Mouse (Mus musculus) ES-CJ7 (cell line): Measurements from ENCODE around the gene Tmed2.
"Not testable (repeated sequence)": the region's sequence is repeated elsewhere in the genome, so short reads cannot be mapped to it uniquely, and the experiment has no call there.

Source experiments
- DNase-seq: peaks from one replicate; pipeline ENCODE4 v3.0.0; 2011; ENCODE audit warnings: low read depth, low spot score

The Tmed2 gene

GRCm38 (mm10) chr5:124540383-124540786 is at the start of gene Tmed2:
Gene Tmed2 (plus strand): TSS chr5:124540695.
- DNase-seq = peak; percentile 97

GRCm38 (mm10) chr5:124491732-124492131 is 48.8 kb upstream of the Tmed2 start:
- no peak for DNase-seq

GRCm38 (mm10) chr5:124492618-124493017 is 47.9 kb upstream of the Tmed2 start:
- no peak for DNase-seq

- no peak for DNase-seq
Measured at GRCm38 (mm10) chr5:124493455-124493854, 47.0 kb upstream of the Tmed2 start.

GRCm38 (mm10) chr5:124495547-124495946 is 44.9 kb upstream of the Tmed2 start:
- DNase-seq = no peak

- DNase-seq = no peak
Measured at GRCm38 (mm10) chr5:124496614-124497514, 43.6 kb upstream of the Tmed2 start.

- DNase-seq = no peak
Measured at GRCm38 (mm10) chr5:124498221-124498876, 42.1 kb upstream of the Tmed2 start.

GRCm38 (mm10) chr5:124499001-124499400 is 41.5 kb upstream of the Tmed2 start:
- no peak for DNase-seq

GRCm38 (mm10) chr5:124500037-124500436 is 40.5 kb upstream of the Tmed2 start:
- not testable (repeated sequence) for DNase-seq

GRCm38 (mm10) chr5:124500573-124500972 is 39.9 kb upstream of the Tmed2 start:
- peak; percentile 46 for DNase-seq

GRCm38 (mm10) chr5:124501541-124501940 is 39.0 kb upstream of the Tmed2 start:
- no peak for DNase-seq

GRCm38 (mm10) chr5:124503742-124504141 is 36.8 kb upstream of the Tmed2 start:
- peak; percentile 41 for DNase-seq

- DNase-seq = no peak
Measured at GRCm38 (mm10) chr5:124505235-124505634, 35.3 kb upstream of the Tmed2 start.

GRCm38 (mm10) chr5:124506731-124507359 is 33.6 kb upstream of the Tmed2 start:
- no peak for DNase-seq

GRCm38 (mm10) chr5:124509200-124509599 is 31.3 kb upstream of the Tmed2 start:
- no peak for DNase-seq

GRCm38 (mm10) chr5:124509742-124510237 is 30.7 kb upstream of the Tmed2 start:
- peak; percentile 21 for DNase-seq

- DNase-seq = peak; percentile 55
Measured at GRCm38 (mm10) chr5:124510536-124511050, 29.9 kb upstream of the Tmed2 start.

- no peak for DNase-seq
Measured at GRCm38 (mm10) chr5:124515789-124516188, 24.7 kb upstream of the Tmed2 start.

- DNase-seq = no peak
Measured at GRCm38 (mm10) chr5:124518648-124519047, 21.8 kb upstream of the Tmed2 start.

- DNase-seq = no peak
Measured at GRCm38 (mm10) chr5:124521588-124521987, 18.9 kb upstream of the Tmed2 start.

- DNase-seq = peak; percentile 49
Measured at GRCm38 (mm10) chr5:124523032-124523431, 17.5 kb upstream of the Tmed2 start.

- no peak for DNase-seq
Measured at GRCm38 (mm10) chr5:124524943-124525342, 15.6 kb upstream of the Tmed2 start.
